Mouse (Mus musculus): ENCODE measurements around the gene Tjp3.

Gene Tjp3

DNA sequence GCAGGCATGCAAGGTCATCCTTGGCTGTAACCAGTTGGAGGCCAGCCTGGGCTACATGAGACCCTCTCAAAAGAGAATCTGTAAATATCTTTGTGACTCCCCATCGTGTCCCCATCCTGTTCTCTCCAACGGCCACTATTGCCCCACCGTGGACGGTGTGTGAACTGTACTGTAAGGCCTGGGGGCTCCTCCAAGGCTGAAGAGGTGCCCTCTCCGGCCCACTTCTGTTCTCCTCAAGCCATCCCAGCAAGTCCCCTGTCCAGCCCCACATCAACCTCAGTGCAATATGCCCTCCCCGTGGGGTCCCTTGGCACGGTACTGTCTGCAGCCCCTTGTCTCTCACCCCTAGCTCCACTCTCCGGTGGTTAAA is 27.9 kb upstream of the Tjp3 start:
- DNase-seq (ENCODE audit: low spot score): no peak

DNA sequence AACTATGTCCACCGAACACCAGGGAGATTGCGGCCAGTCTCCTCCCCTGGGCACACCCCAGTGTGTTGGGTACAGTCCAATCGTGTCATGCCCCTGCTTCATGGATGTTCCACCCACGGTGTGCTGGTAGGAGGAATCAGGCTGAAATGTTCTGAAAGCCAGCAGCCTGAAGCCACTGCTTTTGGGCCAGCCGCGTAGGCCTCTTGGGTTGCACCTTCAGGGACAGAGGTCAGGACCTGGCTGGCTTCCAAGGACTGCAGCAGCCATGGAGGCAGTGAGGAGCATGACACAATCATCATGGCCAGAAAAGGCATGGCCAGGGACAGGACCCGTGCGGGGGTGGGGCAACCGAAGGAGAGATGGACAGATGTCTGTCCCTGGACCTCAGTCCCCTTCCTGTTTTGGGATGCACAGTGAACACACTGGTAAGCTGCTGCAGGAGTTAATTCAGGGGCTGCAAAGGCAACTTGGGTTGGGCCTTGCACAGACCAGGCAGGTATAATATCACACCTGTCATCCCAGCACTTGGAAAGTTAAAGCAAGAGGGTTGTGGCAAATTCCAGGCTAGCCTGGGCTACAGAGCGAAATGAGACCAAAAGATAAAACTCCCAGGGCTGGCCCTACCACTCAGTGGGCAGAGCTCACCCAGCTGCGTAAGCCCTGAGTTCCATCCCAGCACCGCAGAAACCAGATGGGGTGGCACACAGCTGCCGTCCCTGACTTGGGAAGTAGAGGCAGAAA is 27.4 kb upstream of the Tjp3 start:
- DNase-seq (ENCODE audit: low spot score): peak; percentile 57

GRCm38 (mm10) chr10:81317273-81317672 is 25.9 kb upstream of the Tjp3 start:
- peak; percentile 81 for DNase-seq (ENCODE audit: low spot score)

- no peak for DNase-seq (ENCODE audit: low spot score)
These were observed 25.1 kb upstream of the Tjp3 start for GRCm38 (mm10) chr10:81316338-81317060.

DNA sequence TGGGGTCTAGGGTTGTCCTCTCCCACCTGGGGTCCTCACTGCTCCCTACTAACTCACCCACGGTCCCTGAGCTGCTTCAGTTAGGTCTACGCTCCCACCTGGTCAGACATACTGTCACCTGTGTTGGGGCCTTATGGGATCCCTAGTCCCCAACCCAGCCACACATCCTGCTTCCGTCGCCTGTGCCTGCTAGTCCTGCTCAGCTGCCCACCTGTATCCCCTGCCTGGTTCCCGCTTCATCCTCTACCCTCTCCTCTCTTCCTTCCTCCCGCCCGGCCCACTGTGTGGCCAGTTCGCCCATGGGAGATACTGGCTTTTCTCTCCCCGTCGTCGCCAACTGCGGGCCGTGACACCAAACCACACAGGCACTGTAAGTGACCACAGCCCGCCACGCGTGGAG is 24.2 kb upstream of the Tjp3 start:
- no peak for DNase-seq (ENCODE audit: low spot score)

DNA sequence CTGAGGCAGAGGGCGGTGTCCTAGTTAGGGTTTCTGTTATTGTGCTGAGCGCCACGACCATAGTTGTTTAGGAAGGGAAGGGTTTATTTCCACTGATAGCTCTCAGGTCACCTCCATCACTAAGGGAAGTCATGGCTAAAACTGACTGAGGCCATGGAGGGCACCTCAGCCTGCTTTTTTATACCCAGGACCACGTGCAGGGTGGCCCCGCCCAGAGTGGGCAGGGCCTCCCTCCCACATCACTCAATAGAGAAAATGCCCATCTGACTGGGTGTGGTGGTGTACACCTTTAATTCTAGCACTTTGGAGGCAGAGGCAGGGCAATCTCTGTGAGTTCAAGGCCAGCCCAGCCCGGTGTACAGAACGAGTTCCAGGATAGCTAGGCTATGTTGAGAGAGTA is 22.8 kb upstream of the Tjp3 start:
- no peak for DNase-seq (ENCODE audit: low spot score)

- no peak for DNase-seq (ENCODE audit: low spot score)
These were observed 22.2 kb upstream of the Tjp3 start for GRCm38 (mm10) chr10:81313581-81313980.

DNA sequence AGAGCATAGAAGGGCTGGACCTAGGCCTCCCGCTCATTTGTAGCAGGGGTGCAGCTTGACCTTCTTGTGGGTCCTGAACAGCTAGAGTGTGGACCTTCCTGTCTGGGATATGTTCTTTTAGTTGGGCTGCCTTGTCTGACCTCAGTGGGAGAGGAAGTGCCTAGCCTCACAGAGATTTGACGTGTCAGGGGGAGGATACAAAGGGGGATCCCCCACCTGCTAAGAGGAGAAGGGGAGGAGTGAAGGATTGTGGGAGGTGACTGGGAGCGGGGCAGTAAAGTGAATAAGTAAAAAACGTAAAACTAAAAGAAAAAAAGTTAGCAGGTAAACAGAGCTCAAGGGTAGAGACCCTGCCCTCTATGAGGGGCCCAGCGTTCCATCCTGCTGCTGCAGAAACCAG is 18.2 kb upstream of the Tjp3 start:
- no peak for DNase-seq (ENCODE audit: low spot score)

- DNase-seq (ENCODE audit: low spot score): no peak
These were observed 15.7 kb upstream of the Tjp3 start for GRCm38 (mm10) chr10:81306837-81307682.

DNA sequence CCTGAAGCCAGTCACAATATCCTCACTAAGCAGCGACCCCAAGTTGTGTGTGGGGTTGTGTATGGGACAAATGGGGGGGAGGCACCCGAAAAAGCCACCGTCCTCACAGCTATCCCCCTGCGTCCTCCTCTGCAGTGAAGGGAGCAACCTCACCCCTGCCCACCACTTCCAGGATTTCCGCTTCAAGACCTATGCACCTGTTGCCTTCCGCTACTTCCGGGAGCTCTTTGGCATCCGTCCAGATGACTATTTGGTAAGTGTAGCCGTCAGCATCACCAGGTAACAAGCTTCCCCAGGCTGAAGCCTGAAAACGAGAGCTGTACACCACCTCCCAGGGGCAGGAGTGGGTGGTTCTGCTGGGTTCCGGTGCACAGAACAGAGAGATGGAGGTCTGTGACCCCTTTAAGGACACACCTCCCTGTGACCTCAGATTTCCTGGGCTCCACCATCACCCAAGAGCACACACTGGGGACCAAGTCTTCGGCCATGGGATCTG is 14.8 kb upstream of the Tjp3 start:
- DNase-seq (ENCODE audit: low spot score): no peak

GRCm38 (mm10) chr10:81305663-81306062 is 14.3 kb upstream of the Tjp3 start:
- no peak for DNase-seq (ENCODE audit: low spot score)

DNA sequence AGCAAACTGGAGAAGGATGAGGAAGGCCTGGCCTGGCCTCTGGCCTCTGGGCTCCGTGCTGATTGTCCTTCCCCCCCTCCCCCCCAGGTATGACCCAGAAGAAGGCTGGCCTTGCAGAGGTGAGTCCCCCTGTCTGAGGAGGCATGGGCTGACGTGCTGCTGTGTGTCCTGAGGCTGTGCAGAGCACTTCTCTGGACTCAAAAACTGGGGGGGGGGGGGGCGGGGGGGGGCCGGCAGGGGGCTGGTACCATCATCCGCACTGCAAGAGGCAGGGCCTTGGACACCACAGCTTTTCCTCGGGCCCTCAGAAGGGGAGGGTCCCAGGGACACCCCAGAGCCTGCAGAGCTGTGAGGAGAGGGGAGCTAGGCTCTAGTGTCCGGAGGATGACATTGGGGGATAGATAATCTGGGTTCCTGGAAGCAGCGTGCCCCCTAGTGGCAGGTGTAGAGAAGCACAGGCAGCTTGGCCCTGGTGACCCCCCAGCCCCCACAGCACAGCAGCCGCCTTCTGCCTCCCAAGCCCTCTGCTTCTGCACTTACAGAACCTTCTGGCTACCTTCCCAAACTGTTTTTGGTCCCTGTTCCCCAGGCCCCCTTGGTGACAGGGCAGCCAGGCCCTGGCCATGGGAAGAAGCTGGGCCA is 13.3 kb upstream of the Tjp3 start:
- peak; percentile 53 for DNase-seq (ENCODE audit: low spot score)

- no peak for DNase-seq (ENCODE audit: low spot score)
These were observed 12.4 kb upstream of the Tjp3 start for GRCm38 (mm10) chr10:81303761-81304160.

DNA sequence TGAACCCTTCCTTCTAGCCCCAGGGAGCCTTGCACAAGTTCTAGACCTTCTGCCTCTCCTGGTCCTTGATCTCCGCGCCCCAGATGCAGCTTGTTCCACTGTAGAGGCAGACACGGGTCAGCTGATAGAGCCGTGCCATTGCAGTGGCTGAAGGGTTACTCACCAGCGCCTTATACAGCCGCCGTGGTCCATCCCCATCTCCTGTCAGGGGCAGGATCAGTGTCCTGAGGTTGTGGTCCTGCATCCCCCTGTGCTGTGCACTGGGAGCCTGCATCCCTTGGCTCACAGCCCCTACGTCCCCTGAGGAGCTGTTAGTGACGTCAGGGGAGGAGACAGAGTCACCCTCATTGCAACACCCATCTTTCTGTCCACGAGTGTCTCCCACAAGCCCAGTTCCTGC is 11.9 kb upstream of the Tjp3 start:
- no peak for DNase-seq (ENCODE audit: low spot score)

GRCm38 (mm10) chr10:81302781-81303218 is 11.4 kb upstream of the Tjp3 start:
- DNase-seq (ENCODE audit: low spot score): no peak

- no peak for DNase-seq (ENCODE audit: low spot score)
These were observed 10.9 kb upstream of the Tjp3 start for GRCm38 (mm10) chr10:81302288-81302687.

GRCm38 (mm10) chr10:81301321-81301720 is 9.9 kb upstream of the Tjp3 start:
- DNase-seq (ENCODE audit: low spot score): no peak

- no peak for DNase-seq (ENCODE audit: low spot score)
These were observed 9.0 kb upstream of the Tjp3 start for GRCm38 (mm10) chr10:81300352-81300907.

DNA sequence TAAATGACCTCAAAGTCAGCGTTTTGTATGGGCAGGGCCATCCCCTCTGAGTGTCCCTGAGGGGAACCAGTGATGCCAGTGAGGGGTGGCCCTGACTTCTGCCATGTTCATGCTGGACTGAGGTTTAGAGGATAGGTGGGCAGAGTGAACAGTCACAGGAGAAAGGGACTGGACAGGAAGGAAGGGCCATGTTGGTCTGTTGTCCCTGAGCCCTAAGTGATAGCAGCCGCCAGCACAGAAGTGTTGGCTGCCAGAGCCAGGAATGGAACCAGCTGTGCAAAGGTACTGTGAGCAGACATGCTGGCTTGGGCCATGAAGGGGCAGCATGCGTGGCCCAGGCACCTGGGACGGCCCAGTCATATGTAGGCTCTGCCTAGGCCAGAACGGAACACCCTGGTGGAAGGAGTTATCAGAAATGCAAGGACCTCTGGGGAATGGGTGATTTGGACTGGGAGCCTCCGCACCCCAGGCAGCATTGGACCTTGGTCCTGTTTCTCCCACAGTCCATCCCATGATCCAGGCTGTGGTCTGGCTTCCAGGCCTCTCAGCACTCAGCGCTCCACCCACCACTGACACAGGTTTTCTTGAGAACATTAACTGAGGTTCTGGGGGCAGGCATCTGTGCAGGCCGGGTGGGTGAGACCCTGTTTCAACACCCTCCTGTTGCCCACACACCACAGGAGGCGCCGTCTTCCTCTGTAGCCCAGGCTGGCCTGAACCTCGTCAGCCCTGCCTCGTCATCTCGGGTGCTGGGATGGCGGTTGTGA is 8.4 kb upstream of the Tjp3 start:
- DNase-seq (ENCODE audit: low spot score): no peak

GRCm38 (mm10) chr10:81298369-81299100 is 7.2 kb upstream of the Tjp3 start:
- peak; percentile 62 for DNase-seq (ENCODE audit: low spot score)
